Mouse (Mus musculus) left cerebral cortex, postnatal 4 days (tissue): ENCODE data around the gene Uspl1. TPM values are rescaled to one million over a fixed set of nuclear protein-coding genes. Genes with fewer than 3 reads are reported as not detected.
A peak's percentile ranks its signal among the peaks of the same experiment; 100 is the strongest.

Experiments used
- DNase-seq: peaks from one replicate; pipeline ENCODE4 v3.0.0-alpha.2; 2022
- intact Hi-C: fragments of 180-260 bp; cut with DNase I; formaldehyde crosslinking; loops from one replicate; pipeline ENCODE4 v1.15.1; 2025
- total RNA-seq, 2 experiments: library from RNA; stranded (reverse); gene quantifications; 2 replicates each; pipeline ENCODE4 v1.2.3; 2021

The Uspl1 gene
- total RNA-seq, 2 experiments from 2014 or later, result 53.5 to 61.5 TPM

GRCm38 (mm10) chr5:149206286-149206685 lies 22.1 kb downstream of the Uspl1 start:
- DNase-seq, result no peak
- intact Hi-C loops, result no loop called here

GRCm38 (mm10) chr5:149207661-149208060 lies 23.5 kb downstream of the Uspl1 start:
- intact Hi-C loops, result no loop called here
- no peak for DNase-seq

GRCm38 (mm10) chr5:149208776-149209175 lies 24.6 kb downstream of the Uspl1 start:
- no peak for DNase-seq
- intact Hi-C loops, result no loop called here

GRCm38 (mm10) chr5:149209328-149209727 lies 25.2 kb downstream of the Uspl1 start:
- DNase-seq, result peak; percentile 15
- intact Hi-C loops, result no loop called here

- intact Hi-C loops, result no loop called here
- no peak for DNase-seq
Observed at GRCm38 (mm10) chr5:149211041-149211440, 26.9 kb downstream of the Uspl1 start.

- DNase-seq, result no peak
- intact Hi-C loops, result no loop called here
Observed at GRCm38 (mm10) chr5:149212806-149213205, 28.7 kb downstream of the Uspl1 start.

- intact Hi-C loops, result no loop called here
- DNase-seq, result no peak
Observed at GRCm38 (mm10) chr5:149215540-149215939, 31.4 kb downstream of the Uspl1 start.

GRCm38 (mm10) chr5:149217524-149218357 lies 33.6 kb downstream of the Uspl1 start:
- intact Hi-C loops, result no loop called here
- DNase-seq, result no peak

GRCm38 (mm10) chr5:149219493-149219892 lies 35.3 kb downstream of the Uspl1 start:
- intact Hi-C loops, result no loop called here
- no peak for DNase-seq

GRCm38 (mm10) chr5:149221355-149221754 lies 37.2 kb downstream of the Uspl1 start:
- intact Hi-C loops, result no loop called here

GRCm38 (mm10) chr5:149224666-149225065 lies 40.5 kb downstream of the Uspl1 start:
- DNase-seq, result no peak
- intact Hi-C loops, result no loop called here

More at GRCm38 (mm10) chr5:149221355-149221754, 37.2 kb downstream of the Uspl1 start:
- DNase-seq, result no peak

GRCm38 (mm10) chr5:149228700-149229618 lies 44.8 kb downstream of the Uspl1 start:
- intact Hi-C loops, result no loop called here
- DNase-seq, result peak; percentile 95

GRCm38 (mm10) chr5:149229619-149230339 lies 45.6 kb downstream of the Uspl1 start:
- DNase-seq, result no peak
- intact Hi-C loops, result no loop called here

GRCm38 (mm10) chr5:149235002-149235401 lies 50.9 kb downstream of the Uspl1 start:
- intact Hi-C loops, result no loop called here
- DNase-seq, result no peak

GRCm38 (mm10) chr5:149237221-149237950 lies 53.2 kb downstream of the Uspl1 start:
- intact Hi-C loops, result no loop called here
- DNase-seq, result no peak

- no peak for DNase-seq
Observed at GRCm38 (mm10) chr5:149242467-149242866, 58.3 kb downstream of the Uspl1 start.

GRCm38 (mm10) chr5:149243053-149243452 lies 58.9 kb downstream of the Uspl1 start:
- intact Hi-C loops, result no loop called here
- no peak for DNase-seq

More at GRCm38 (mm10) chr5:149242467-149242866, 58.3 kb downstream of the Uspl1 start:
- intact Hi-C loops, result no loop called here

- intact Hi-C loops, result no loop called here
- no peak for DNase-seq
Observed at GRCm38 (mm10) chr5:149245391-149245964, 61.3 kb downstream of the Uspl1 start.

GRCm38 (mm10) chr5:149245965-149246470 lies 61.9 kb downstream of the Uspl1 start:
- no peak for DNase-seq
- intact Hi-C loops, result no loop called here
